Mouse (Mus musculus): ENCODE data around the gene Rps6kc1.

- no peak for TF ChIP-seq POLR2A (IDR thresholded peaks at IDR 0.05; ENCODE audit: control insufficient read depth, extremely low read depth, insufficient read depth, low read length, poor library complexity)
- no peak for TF ChIP-seq CTCF (IDR thresholded peaks at IDR 0.05; ENCODE audit: borderline replicate concordance, control insufficient read depth, extremely low read depth, insufficient read depth, low read length, poor library complexity)
These were observed 133.9 kb downstream of the Rps6kc1 start for GRCm38 (mm10) chr1:190777660-190778059.

Measured in thymus, adult 2 months (tissue).